Mouse (Mus musculus) frontal cortex, adult 2 months (tissue): Measurements from ENCODE around the gene Erbb4. TPM values are rescaled to one million over a fixed set of nuclear protein-coding genes. Genes with fewer than 3 reads are reported as not detected.
"Not testable (repeated sequence)": the region's sequence is repeated elsewhere in the genome, so short reads cannot be mapped to it uniquely, and the experiment has no call there.

Source experiments
- DNase-seq, 2 experiments: peaks; one replicate each; pipeline ENCODE4 v3.0.0; 2022; ENCODE audit warnings: low spot score in 1 of 2; ENCODE audit errors: extremely low spot score in 1 of 2
- polyA plus RNA-seq: library from polyadenylated mRNA; depleted of rRNA; stranded (reverse); fragments of >200 nt; gene quantifications from 2 replicates; pipeline ENCODE4 v1.2.3, GENCODE M21; 2012

The Erbb4 gene
- polyA plus RNA-seq, 1 experiment = 12.6 TPM

DNA sequence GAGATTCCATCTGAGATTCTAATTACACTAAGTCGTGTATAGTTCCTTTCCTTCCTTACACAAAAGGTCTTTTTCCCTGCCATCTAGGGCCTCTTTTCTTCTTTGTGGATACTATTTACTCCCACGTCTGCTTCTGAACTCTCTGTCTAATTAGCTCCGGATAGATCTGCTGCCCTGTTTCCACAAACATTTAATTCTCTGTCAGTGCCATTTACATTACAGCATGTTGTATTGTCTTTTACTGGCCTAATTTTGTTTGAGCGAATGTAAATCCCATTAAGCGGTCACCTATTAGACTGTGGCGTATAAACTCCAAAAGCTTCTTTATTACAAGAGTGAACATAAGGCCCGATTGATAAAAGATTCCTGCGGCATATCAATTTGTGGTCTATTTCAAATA is 232.9 kb downstream of the Erbb4 start:
- DNase-seq = no peak

DNA sequence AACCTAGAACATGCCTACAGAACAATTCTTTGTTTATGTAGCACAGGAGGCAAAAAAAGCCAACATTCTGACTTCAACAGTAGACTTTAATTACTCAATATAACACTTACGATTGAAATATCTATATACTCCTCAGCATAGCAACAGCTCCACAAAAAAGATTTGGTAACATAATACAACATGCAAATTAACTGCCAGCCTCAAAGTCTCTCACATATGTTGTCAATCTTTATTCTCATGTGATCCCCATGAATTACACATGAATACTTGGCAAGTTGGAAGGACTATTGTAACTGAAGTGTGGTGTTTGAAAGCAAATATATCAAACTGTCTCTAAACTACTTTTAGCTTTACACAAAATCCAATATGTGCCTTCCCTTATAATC is 234.2 kb downstream of the Erbb4 start:
- DNase-seq = no peak

DNA sequence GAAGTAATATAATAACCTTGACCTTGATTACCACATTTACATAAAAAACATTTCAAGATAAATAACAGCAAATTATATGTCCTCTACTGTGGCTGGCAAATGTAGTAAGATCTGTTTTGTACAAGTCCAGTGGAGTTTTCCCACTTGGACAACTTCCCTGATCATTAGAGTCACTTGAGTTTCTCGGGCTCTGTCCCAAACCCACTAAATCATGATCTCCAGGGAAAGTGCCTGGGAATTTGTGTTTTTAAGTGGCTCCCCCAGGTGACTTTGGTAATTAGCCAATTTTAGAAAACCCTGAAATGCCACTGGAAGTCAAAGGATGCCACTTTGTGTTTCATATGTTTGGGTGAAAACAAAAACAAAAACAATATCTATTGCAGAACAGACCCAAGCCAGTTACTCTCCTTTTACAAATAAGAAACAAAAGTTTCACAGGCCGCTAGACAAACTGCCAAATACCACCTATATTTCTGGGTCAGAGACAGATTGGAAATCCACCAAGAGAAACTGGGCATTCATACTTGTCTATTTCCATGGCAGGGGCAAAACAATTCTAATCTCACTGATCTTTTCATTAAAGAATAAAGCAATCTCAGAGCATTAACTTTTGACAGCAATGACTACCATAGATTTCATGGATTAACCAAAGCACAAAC is 234.8 kb downstream of the Erbb4 start:
- no peak for DNase-seq

DNA sequence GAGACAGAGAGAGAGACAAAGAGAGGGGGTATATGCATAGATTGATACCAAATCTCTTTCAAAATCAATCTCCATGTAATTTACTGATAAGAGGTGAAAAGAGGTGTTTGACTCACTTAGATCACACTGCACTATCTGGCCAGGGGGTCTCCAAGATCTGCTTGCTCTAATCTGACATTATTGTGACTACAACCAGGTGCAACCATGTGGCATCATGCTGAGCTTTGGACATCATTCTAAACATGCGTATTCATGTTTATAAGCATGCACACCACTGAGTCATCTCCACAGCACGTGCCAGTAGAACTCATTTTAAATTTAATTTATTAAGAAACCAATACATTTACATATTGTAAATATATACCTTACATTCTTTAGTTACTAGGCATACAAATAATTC is 247.5 kb downstream of the Erbb4 start:
- no peak for DNase-seq

DNA sequence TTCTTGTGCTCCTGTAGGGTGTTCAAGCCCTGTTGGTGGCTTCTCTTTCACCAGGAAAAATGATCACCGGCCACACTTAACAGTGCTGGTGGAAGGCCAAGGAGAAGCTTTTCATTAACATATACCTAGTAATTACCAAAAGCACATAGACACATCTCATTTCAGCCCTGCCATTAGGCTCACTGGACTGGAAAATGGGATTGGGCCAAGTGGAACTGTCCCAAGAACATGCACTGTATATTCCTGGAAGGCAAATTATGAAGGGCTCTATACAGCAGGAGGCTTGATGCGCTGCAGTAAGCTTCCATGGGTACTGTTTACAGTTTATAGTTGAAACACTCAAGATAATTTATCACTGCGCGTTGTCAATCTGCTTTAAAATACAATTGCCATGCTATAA is 248.4 kb downstream of the Erbb4 start:
- DNase-seq = no peak

DNA sequence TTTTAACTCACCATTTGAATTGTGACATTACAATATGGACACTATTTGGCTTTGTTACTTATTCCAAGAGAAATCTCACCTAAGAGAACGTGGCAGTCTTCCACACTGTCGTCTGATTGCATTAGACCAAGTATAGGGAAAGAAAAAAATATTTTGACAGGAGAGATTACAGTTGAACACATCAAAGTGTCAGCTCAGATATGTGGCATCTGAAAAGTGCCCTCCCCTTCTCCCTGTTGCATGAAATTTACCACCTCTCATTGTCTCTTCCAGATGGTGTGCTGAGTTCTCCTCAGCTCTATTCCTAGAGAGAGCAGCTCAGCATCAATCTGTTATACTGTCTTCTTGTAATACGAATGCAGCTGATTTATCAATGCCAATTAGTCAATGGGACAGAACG is 268.5 kb downstream of the Erbb4 start:
- no peak for DNase-seq

DNA sequence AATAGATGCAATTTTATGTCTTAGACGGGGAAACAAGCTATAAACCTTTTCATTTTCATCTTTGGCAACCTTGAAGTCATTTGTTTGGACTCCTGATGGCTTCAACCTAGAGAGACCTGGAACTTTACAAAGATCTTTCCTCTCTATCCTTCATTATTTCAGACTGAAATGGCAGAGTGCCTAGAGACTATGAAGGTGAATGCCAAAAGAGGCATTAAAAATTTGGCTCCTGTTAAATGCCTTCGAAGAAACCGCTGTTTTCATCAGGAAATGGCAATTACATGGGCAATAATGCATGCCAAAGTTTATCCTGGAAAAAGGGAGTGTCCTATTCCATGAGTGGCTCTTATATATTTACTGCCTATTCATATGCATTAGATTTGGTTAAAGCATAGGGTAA is 273.2 kb downstream of the Erbb4 start:
- DNase-seq = no peak

DNA sequence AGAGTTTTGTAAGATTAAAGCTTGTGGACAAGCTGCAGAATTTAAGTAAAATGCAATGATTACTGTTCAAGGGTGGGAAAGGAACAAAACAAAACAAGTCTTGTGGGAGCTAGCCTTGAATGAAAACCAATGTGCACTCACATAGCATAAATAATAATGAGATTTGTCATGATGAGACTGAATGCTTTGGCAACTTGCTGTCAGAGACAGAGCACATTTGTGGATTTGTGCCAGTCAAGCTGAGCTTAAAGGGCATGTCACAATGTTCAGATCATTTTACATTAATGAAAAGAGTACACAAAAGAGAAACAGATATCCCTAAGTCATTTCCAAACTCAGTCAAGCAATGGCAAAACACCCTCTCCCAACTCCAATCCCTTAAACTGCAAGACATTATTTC is 275.8 kb downstream of the Erbb4 start:
- DNase-seq = no peak

DNA sequence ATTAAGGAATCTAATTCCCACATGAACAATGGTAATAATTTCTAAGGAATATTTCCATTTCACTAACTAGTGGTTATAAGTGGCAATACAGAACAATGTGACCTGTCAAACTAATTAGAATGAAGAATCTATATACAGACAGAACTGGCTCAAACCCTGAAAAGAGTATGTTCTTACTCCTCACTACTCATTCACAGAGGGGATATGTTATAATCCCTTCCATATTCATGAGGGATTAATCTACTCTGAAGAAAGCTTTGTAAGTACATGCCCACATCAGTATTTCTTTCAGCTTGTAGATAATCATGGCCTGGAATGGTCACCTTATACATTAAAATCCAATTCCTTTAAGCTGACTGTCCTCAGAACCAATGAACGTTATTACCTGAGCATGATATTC is 276.3 kb downstream of the Erbb4 start:
- no peak for DNase-seq

DNA sequence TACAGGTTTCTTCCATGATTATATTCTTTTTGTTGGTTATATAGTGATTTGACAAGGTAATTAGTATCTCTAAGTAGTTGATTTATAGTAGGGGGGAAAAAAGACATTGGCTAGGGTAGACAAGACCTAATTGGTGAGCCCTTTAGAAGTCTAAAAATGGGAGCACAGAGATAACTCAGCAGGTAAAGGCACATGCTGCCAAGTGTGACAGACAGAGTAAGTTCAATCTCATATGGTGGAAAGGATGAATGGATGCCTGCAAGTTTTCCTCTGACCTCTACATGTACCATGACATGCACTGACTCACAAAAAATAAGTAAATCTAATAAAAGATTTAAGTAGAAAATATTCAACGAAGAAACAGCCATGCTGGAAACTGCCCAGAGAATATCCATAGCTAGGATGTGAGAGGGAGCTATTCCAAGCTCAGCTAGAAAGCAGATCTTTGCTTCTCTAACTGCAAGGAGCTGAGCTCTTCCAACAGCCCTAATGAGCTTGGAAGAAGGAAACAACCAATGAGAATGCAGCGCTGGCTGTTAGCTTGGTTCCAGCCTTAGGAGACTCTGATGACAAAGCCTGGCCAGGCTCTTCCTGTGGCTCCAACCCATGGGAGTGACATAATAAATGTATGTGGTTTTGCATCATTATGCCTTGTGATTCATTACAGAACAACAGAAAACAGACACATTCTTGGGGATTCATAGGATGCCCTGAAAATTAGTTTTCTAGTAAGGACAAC is 277.2 kb downstream of the Erbb4 start:
- DNase-seq = no peak

DNA sequence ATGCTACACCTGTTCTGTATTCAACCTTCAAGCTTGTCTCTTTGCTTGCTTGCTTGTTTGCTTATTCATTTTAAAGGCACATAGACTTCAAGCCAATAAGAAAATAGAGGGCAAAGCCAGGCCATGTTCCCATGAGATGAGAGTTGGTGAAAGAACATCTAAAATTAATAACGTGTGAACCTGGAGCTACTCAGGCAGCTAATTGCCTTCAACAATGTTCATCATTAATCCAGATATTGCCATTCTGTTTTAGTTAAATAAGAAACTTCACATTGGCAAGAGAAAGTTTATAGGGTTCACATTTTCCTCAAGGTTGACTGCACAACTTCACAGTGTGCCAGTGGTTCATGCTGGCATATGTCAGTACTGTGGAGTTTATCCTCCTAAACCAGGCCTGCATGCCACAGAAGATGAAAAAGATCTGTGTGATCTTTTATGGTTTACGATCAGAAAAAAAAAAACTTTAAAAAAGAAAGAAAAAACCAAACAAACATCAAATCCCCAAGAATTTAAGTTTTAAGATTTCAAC is 284.7 kb downstream of the Erbb4 start:
- DNase-seq = no peak

DNA sequence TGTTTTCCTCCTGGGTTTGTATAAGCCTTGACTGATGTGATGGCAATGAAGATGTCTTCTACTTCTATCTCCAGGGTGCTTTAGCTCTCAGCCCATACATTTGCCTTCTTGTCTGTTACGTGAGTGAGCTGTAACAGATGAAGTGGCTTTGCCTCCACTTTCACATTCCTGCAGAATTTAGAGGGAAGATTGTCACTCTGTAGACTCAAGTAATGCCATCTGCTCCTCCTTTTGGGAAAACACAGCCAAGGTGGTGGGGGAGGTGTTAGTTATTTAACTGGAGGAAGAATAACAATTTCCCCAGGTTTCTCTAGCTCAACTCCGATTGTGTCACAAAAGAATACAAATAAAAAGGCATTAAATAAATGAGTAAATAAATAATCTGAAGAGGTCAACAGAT is 301.1 kb downstream of the Erbb4 start:
- DNase-seq = peak in 1 of 2 experiments; percentile 19

DNA sequence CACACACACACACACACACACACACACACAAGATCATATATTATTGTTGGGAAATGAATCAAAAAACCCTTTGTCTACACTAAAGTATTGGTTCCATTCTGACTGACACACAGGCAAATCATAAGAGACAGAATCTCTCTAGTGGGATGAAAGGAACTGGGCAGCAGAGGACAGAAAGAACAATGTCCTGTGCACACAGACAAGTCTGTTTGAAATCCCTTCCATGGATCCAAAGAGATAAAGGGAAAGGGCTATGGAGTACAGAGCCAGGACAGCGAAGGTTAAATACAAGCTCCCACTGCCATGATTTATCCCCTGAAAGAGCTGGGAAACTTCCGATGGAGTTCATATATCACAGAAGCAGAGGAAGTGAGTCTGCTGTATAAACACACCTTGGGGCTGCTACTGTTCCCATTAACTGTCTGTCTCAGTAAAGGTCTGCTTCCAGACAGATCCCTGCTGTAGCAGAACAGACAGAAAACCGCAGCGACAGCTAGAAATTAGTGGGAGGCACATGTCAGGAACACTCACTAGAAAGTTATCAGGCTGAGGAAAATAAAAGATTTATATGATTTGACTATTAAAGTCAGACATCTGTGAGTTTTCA is 320.3 kb downstream of the Erbb4 start:
- no peak for DNase-seq

DNA sequence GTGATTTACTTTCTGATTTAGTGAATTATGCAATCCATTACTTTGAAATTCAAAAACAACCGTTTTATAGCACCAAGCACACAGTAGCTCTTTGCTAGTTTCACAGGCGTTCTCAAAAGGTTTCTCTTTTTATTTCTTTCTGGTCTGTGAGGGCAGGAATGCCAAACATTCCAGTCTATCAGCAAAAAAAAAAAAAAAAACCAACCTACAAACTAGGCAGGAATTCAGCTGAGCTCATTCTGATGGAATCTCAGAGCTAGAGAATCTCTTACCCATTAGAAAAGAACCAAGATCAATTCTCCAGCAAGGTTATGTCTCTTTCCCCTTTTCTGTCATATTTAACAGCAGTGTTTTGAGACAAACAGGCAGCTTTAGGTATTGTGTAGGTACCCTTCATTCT is 327.2 kb downstream of the Erbb4 start:
- no peak for DNase-seq

DNA sequence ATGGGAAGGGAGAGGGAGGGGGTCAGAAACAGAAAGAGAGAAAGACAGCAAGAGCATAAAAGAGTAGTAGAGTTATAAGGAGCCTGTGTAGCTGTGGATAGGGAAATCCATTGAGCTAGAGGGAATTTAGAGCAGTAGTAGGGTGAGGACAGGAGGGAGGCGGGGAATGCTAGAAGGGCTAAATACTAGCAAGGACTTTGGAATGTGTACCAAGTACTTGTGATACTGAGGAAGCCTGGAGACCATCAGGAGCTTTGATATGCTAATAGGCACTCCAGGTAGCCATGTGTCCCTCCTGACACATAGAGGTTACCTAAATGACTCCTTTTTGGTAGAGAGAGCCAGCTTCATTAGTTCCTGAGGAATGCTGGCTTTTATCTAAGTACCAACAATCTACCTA is 327.8 kb downstream of the Erbb4 start:
- no peak for DNase-seq

DNA sequence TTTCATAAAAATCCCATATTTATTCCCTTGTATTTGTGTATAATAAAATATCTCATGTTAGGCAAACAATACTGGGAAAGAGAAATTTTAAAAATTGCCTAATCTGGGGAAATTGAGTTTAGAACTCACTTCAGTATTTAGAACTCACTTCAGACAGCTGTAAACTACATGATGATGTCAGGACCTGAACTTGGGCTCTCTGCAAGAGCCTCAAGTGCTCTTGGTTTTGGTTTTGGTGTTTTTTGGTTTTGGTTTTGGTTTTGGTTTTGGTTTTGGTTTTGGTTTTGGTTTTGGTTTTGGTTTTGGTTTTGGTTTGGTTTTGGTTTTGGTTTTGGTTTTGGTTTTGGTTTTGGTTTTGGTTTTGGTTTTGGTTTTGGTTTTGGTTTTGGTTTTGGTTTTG is 341.8 kb downstream of the Erbb4 start:
- not testable (repeated sequence) for DNase-seq

DNA sequence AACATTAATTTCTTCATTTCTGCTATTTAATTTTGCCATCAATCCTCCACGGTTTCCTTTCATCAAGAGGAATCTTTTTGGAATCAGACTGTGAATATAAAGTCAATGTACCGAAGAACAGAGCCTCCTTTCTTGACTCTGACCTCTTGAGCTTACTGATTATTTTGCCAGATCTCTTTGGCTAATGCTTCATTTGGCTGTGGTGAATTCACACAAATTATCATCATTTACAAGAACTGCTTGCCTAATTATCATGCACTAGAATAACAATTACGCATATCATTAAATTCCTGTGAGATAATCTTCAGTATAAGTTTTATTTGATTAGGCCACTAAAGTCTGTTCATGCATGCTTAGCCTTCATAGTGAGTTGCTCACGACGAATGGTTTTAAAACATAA is 345.4 kb downstream of the Erbb4 start:
- no peak for DNase-seq

DNA sequence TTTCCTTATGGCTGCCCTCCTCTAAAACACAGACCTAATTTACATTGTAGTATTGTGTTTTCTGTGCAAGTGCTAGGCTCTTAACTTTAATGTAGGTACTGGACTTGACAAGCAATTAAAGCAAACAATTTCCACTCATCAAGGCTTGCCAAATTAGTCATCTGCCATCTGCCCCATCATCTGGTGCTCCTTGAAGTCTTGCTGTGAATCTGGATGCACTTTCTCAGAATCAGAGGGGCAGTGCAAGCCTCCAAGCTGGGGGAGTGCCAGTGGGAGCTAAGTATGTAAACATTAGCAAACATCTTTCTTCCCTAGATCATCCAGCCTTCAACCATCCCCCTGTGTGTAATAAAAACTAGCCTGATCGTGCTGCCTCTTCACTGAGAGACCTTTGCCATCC is 358.9 kb downstream of the Erbb4 start:
- DNase-seq = peak in 1 of 2 experiments; percentile 22

DNA sequence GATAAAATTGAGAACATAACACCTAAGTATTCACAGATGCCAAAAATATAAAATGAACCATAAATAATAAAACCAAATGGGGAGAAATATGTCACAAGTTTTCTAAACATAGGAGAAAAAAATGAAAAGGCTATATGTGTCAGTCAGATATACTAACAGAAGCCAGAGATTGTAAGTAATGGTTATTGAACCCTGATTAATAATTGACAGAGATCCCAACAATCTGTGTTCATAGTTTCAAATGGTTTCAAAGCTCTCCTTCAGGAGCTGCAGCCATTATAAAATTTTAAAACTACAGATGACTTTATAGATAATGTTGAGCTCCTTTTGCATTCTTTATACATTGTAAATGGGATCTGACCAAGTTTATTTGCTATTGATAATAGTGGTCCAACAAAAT is 426.4 kb downstream of the Erbb4 start:
- no peak for DNase-seq

DNA sequence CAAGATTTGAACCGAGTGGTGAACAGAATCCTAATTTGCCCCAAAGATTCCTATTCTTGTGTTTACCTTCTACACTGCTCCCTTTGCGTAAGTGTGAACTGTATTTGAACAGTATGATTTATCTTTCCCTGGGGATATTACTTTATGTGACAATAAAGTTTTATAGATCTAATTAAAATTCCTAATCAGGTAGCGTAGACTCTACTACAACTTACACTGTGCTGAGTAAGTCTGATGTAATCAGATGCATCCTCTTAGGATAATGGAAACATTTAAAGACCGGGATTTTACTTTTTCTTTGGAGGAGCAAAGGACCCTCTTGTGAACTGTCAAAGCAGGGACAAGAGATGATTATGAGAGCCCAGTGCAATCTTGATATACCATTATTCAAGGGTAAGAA is 433.2 kb downstream of the Erbb4 start:
- no peak for DNase-seq

DNA sequence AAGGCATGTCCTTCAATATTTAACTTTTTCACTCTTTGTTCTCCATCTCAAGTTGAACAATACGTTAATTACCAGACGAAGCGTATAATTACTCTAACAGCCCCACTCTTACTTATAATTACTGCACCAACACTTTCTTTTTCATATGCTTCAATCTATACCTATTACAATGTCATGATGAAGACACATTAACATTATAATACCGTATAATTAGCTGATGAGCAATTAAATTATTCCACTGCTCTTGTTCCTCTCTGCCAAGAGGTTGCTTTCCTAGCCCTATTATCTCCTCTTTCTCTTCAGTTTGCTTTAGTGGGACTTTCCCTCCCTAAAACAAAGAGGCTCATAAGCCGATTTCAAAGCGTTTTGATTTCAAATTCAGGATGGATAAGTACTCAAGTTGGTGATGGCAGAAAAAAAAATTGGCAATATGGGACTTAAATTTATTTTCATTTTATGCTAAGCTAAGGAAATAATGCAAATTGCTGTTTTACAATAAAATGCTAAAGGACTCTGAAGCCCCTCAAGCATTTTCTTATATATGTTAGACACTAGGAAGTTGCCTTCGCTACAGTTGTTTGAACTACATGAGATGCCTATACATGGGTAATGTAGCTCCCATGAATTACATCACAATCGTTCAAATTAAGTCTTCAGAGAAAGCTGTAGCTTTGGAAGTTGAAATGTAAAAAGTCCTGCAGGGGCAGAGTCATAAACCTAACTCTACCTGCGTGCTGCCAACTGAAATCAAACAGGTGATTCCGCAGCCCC is 440.8 kb downstream of the Erbb4 start:
- peak in 1 of 2 experiments; percentile 5 for DNase-seq
